Mouse (Mus musculus) embryonic facial prominence, embryonic 14.5 days (tissue): ENCODE data around the gene Oat. TPM values are rescaled to one million over a fixed set of nuclear protein-coding genes. Genes with fewer than 3 reads are reported as not detected.

ENCODE experiments used
- ATAC-seq: fragments of 200-750 bp; cut with Nextera tagmentation; 2 replicates; pipeline ENCODE4 v1.8.0; 2017; ENCODE audit warnings: low read depth, moderate number of reproducible peaks, moderate TSS enrichment
- DNase-seq: peaks from one replicate; pipeline ENCODE4 v3.0.0-alpha.2; 2015; ENCODE audit warnings: low spot score
- H3K27ac ChIP-seq: fragments of 300-500 bp; sonication (generic); replicated peaks from 2 replicates; pipeline ENCODE4 v1.5.1; 2014; ENCODE audit warnings: low read depth, mild to moderate bottlenecking, low read length, moderate library complexity
- H3K27me3 ChIP-seq: fragments of 300-500 bp; sonication (generic); replicated peaks from 2 replicates; pipeline ENCODE4 v1.6.1; 2014; ENCODE audit warnings: low read length; ENCODE audit not compliant: control insufficient read depth, insufficient read depth
- H3K36me3 ChIP-seq: fragments of 300-500 bp; sonication (generic); 2 replicates; pipeline ENCODE4 v1.6.1; 2014; ENCODE audit warnings: low read length, mixed read lengths; ENCODE audit not compliant: control insufficient read depth, insufficient read depth
- H3K4me1 ChIP-seq: fragments of 300-500 bp; sonication (generic); 2 replicates; pipeline ENCODE4 v1.6.1; 2014; ENCODE audit warnings: antibody characterized with exemption, low read length; ENCODE audit not compliant: control insufficient read depth, insufficient read depth
- H3K4me2 ChIP-seq: fragments of 300-500 bp; sonication (generic); 2 replicates; pipeline ENCODE4 v1.6.1; 2014; ENCODE audit warnings: low read depth, mild to moderate bottlenecking, low read length, moderate library complexity, mixed read lengths
- H3K4me3 ChIP-seq: fragments of 300-500 bp; sonication (generic); 2 replicates; pipeline ENCODE4 v1.5.1; 2014; ENCODE audit warnings: low read depth, mild to moderate bottlenecking, low read length
- H3K9ac ChIP-seq: fragments of 300-500 bp; sonication (generic); 2 replicates; pipeline ENCODE4 v1.6.1; 2014; ENCODE audit warnings: low read depth, mild to moderate bottlenecking, low read length, moderate library complexity, mixed read lengths
- H3K9me3 ChIP-seq: fragments of 300-500 bp; sonication (generic); 2 replicates; pipeline ENCODE4 v1.6.1; 2016; ENCODE audit warnings: low read length; ENCODE audit not compliant: control insufficient read depth
- WGBS: fragments of 180-500 bp; shearing (Covaris S2); extraction: QIAGEN DNeasy Blood & Tissue Kit; methylation state at CpG from one replicate; pipeline ENCODE4 v1.1.7; 2014; 5-methylcytosine and 5-hydroxymethylcytosine counted together
- polyA plus RNA-seq: library from polyadenylated mRNA; unstranded; fragments of >200 nt; fragmentation: Nextera tagmentation; extraction: Ambion mirVana; gene quantifications from 2 replicates; pipeline ENCODE4 v1.2.1, GENCODE M21; 2014

Gene Oat
- polyA plus RNA-seq, 1 experiment from 2014 or later: 268 TPM

GRCm38 (mm10) chr7:132568817-132569216 lies 7.4 kb downstream of the Oat start:
- H3K4me1 ChIP-seq: peaks cover 26% of the 10 kb centered on the region
- no peak overlapping the region for H3K4me3 ChIP-seq
- no peaks in the 10 kb centered on the region for H3K9me3 ChIP-seq
- peaks cover 51% of the 10 kb centered on the region for H3K36me3 ChIP-seq
- DNase-seq (no peak), ATAC-seq (no peak)
- H3K27me3 ChIP-seq: no peaks in the 10 kb centered on the region
- H3K27ac ChIP-seq: no peak overlapping the region
- H3K9ac ChIP-seq: no peak overlapping the region
- 88% methylated on average over 6 of the region's 6 CpGs for WGBS
- no peak overlapping the region for H3K4me2 ChIP-seq

GRCm38 (mm10) chr7:132565831-132566230 lies 10.4 kb downstream of the Oat start:
- Histone ChIP-seq H3K36me3 (peaks cover 81% of the 10 kb centered on the region), H3K9me3 (no peaks in the 10 kb centered on the region), H3K4me2 (no peak overlapping the region), H3K9ac (no peak overlapping the region), H3K4me3 (no peak overlapping the region), H3K4me1 (0 out of 2 replicates have a peak, but pooled peaks cover 3% of the 10 kb centered on the region), H3K27me3 (no peaks in the 10 kb centered on the region), H3K27ac (no peak overlapping the region)
- ATAC-seq (no peak), DNase-seq (no peak)
- WGBS: 58% methylated on average over 1 of the region's 1 CpGs

GRCm38 (mm10) chr7:132559138-132559766 lies 16.9 kb downstream of the Oat start:
- ATAC-seq: no peak
- H3K27ac ChIP-seq: no peak overlapping the region; the same call in 1 of the 2 replicates

GRCm38 (mm10) chr7:132558141-132558736 lies 18.0 kb downstream of the Oat start:
- Histone ChIP-seq H3K36me3 (peaks cover 63% of the 10 kb centered on the region), H3K9ac (peak overlapping the region; percentile 2; the same call in 1 of the 2 replicates), H3K4me3 (no peak overlapping the region), H3K4me2 (no peak overlapping the region), H3K9me3 (no peaks in the 10 kb centered on the region), H3K27me3 (no peaks in the 10 kb centered on the region), H3K4me1 (no peaks in the 10 kb centered on the region), H3K27ac (no peak overlapping the region; the same call in 1 of the 2 replicates)
- WGBS: 86% methylated on average over 7 of the region's 7 CpGs
- DNase-seq: peak; percentile 43
- no peak for ATAC-seq

More at GRCm38 (mm10) chr7:132559138-132559766, 16.9 kb downstream of the Oat start:
- H3K36me3 ChIP-seq: peaks cover 73% of the 10 kb centered on the region
- H3K9me3 ChIP-seq: no peaks in the 10 kb centered on the region
- no peaks in the 10 kb centered on the region for H3K27me3 ChIP-seq
- WGBS: 61% methylated on average over 3 of the region's 3 CpGs
- H3K4me2 ChIP-seq: no peak overlapping the region
- H3K4me1 ChIP-seq: no peaks in the 10 kb centered on the region
- no peak for DNase-seq
- H3K9ac ChIP-seq: peak overlapping the region; percentile 2; the same call in 1 of the 2 replicates
- H3K4me3 ChIP-seq: no peak overlapping the region

GRCm38 (mm10) chr7:132556575-132556974 lies 19.6 kb downstream of the Oat start:
- Histone ChIP-seq H3K9ac (no peak overlapping the region), H3K27me3 (no peaks in the 10 kb centered on the region), H3K4me2 (no peak overlapping the region), H3K4me1 (no peaks in the 10 kb centered on the region), H3K4me3 (no peak overlapping the region), H3K9me3 (no peaks in the 10 kb centered on the region), H3K27ac (no peak overlapping the region), H3K36me3 (peaks cover 47% of the 10 kb centered on the region)
- ATAC-seq (no peak), DNase-seq (no peak)
- WGBS: 77% methylated on average over 5 of the region's 5 CpGs

GRCm38 (mm10) chr7:132555911-132556310 lies 20.3 kb downstream of the Oat start:
- ATAC-seq: no peak
- no peak for DNase-seq
- H3K36me3 ChIP-seq: peaks cover 40% of the 10 kb centered on the region
- 43% methylated on average over 4 of the region's 4 CpGs for WGBS
- no peaks in the 10 kb centered on the region for H3K4me1 ChIP-seq
- no peaks in the 10 kb centered on the region for H3K9me3 ChIP-seq
- no peak overlapping the region for H3K27ac ChIP-seq
- no peak overlapping the region for H3K4me3 ChIP-seq
- no peak overlapping the region for H3K4me2 ChIP-seq
- no peaks in the 10 kb centered on the region for H3K27me3 ChIP-seq
- H3K9ac ChIP-seq: no peak overlapping the region

- no peak overlapping the region for H3K27ac ChIP-seq
- no peak overlapping the region for H3K4me2 ChIP-seq
- H3K9me3 ChIP-seq: no peaks in the 10 kb centered on the region
- no peaks in the 10 kb centered on the region for H3K27me3 ChIP-seq
- no peaks in the 10 kb centered on the region for H3K4me1 ChIP-seq
- peaks cover 24% of the 10 kb centered on the region for H3K36me3 ChIP-seq
- DNase-seq (peak; percentile 77), ATAC-seq (no peak)
- no peak overlapping the region for H3K9ac ChIP-seq
- H3K4me3 ChIP-seq: no peak overlapping the region
- WGBS: 48% methylated on average over 2 of the region's 2 CpGs
Observed at GRCm38 (mm10) chr7:132554091-132554490, 22.1 kb downstream of the Oat start.

- peak overlapping the region; percentile 87 for H3K4me2 ChIP-seq
- H3K27me3 ChIP-seq: no peaks in the 10 kb centered on the region
- peak overlapping the region; percentile 52 for H3K4me3 ChIP-seq
- no peaks in the 10 kb centered on the region for H3K4me1 ChIP-seq
- ATAC-seq (peak; percentile 95), DNase-seq (peak; percentile 95)
- under 1% methylated on average over 27 of the region's 27 CpGs for WGBS
- no peaks in the 10 kb centered on the region for H3K9me3 ChIP-seq
- 0 out of 2 replicates have a peak overlapping the region, but pooled peaks have one; percentile 28 for H3K27ac ChIP-seq
- H3K36me3 ChIP-seq: 0 out of 2 replicates have a peak, but pooled peaks cover 1% of the 10 kb centered on the region
- peak overlapping the region; percentile 69 for H3K9ac ChIP-seq
Observed at GRCm38 (mm10) chr7:132551351-132552126, 24.7 kb downstream of the Oat start.
